Mouse (Mus musculus) small intestine, adult 2 months (tissue): ENCODE results near the gene Gle1.

Source experiments
- CTCF ChIP-seq: fragments of 200-500 bp; IDR thresholded peaks from 2 replicates; pipeline ENCODE4 v1.5.1; 2012; ENCODE audit warnings: low read depth, mild to moderate bottlenecking, control low read depth, inconsistent platforms, low read length, moderate library complexity, mixed read lengths; ENCODE audit not compliant: insufficient replicate concordance, insufficient read length; ENCODE audit errors: extremely low read depth
- POLR2A ChIP-seq: fragments of 200-500 bp; IDR thresholded peaks from 2 replicates; pipeline ENCODE4 v1.6.1; 2012; ENCODE audit warnings: low read depth, mild to moderate bottlenecking, control low read depth, inconsistent platforms, low read length, moderate library complexity

GRCm38 (mm10) chr2:29967768-29968167 lies 32.5 kb downstream of the Gle1 start:
- TF ChIP-seq CTCF (no peak), POLR2A (no peak)
